Mouse (Mus musculus) myocyte (in vitro differentiated cells): Measurements from ENCODE around the gene March5. TPM values are rescaled to one million over a fixed set of nuclear protein-coding genes. Genes with fewer than 3 reads are reported as not detected.

Experiments
- H3K27me3 ChIP-seq: one replicate; pipeline ENCODE4 v1.6.1; 2011; ENCODE audit not compliant: control insufficient read depth, insufficient read depth, insufficient read length
- H3K36me3 ChIP-seq: one replicate; pipeline ENCODE4 v1.6.1; 2011; ENCODE audit not compliant: control insufficient read depth, insufficient read depth
- H3K4me2 ChIP-seq: one replicate; pipeline ENCODE4 v1.6.1; 2011; ENCODE audit warnings: low read depth, control low read depth
- H3K4me3 ChIP-seq: one replicate; pipeline ENCODE4 v1.5.1; 2011; ENCODE audit warnings: mild to moderate bottlenecking, control low read depth, moderate library complexity
- H3K79me2 ChIP-seq: one replicate; pipeline ENCODE4 v1.6.1; 2011; ENCODE audit not compliant: control insufficient read depth, insufficient read depth
- H3ac ChIP-seq: one replicate; pipeline ENCODE4 v1.6.1; 2011; ENCODE audit not compliant: control insufficient read depth, insufficient read length
- CEBPB ChIP-seq: IDR thresholded peaks from 2 replicates; pipeline ENCODE4 v1.6.1; 2011; ENCODE audit warnings: mild to moderate bottlenecking, moderate library complexity; ENCODE audit not compliant: poor library complexity, insufficient read depth, severe bottlenecking
- E2F4 ChIP-seq: IDR thresholded peaks from one replicate; pipeline ENCODE4 v1.6.1; 2011; ENCODE audit warnings: mild to moderate bottlenecking, control low read depth, moderate library complexity; ENCODE audit not compliant: insufficient read depth
- MAX ChIP-seq: IDR thresholded peaks from one replicate; pipeline ENCODE4 v1.6.1; 2011; ENCODE audit warnings: low read depth, mild to moderate bottlenecking, control low read depth
- MYOD1 ChIP-seq, 3 experiments: IDR thresholded peaks; one replicate each; pipeline ENCODE4 v1.6.1; 2011; ENCODE audit warnings: control low read depth in 2 of 3, low read depth in 2 of 3, mild to moderate bottlenecking in 2 of 3, moderate library complexity in 1 of 3; ENCODE audit not compliant: insufficient read length in 2 of 3, control insufficient read depth in 1 of 3
- MYOG ChIP-seq, 3 experiments: IDR thresholded peaks; one replicate each; pipeline ENCODE4 v1.6.1; 2011; ENCODE audit warnings: control low read depth in 2 of 3, low read depth in 2 of 3, mild to moderate bottlenecking in 2 of 3; ENCODE audit not compliant: insufficient read length in 2 of 3, control insufficient read depth in 1 of 3, insufficient read depth in 1 of 3
- POLR2A ChIP-seq: IDR thresholded peaks from one replicate; pipeline ENCODE4 v1.6.1; 2011; ENCODE audit warnings: low read depth, mild to moderate bottlenecking, control low read depth, moderate library complexity; ENCODE audit not compliant: insufficient read length
- POLR2AphosphoS2 ChIP-seq: IDR thresholded peaks from one replicate; pipeline ENCODE4 v1.6.1; 2011; ENCODE audit warnings: low read depth, control low read depth; ENCODE audit not compliant: insufficient read length
- REST ChIP-seq: IDR thresholded peaks from one replicate; pipeline ENCODE4 v1.6.1; 2011; ENCODE audit warnings: mild to moderate bottlenecking, control low read depth, moderate library complexity; ENCODE audit not compliant: insufficient read depth, insufficient read length
- SRF ChIP-seq: IDR thresholded peaks from one replicate; pipeline ENCODE4 v1.6.1; 2011; ENCODE audit warnings: low read depth; ENCODE audit not compliant: control insufficient read depth, insufficient read length
- TCF12 ChIP-seq: IDR thresholded peaks from one replicate; pipeline ENCODE4 v1.6.1; 2011; ENCODE audit warnings: mild to moderate bottlenecking, control low read depth; ENCODE audit not compliant: poor library complexity, insufficient read depth, severe bottlenecking
- TCF3 ChIP-seq: IDR thresholded peaks from one replicate; pipeline ENCODE4 v1.6.1; 2011; ENCODE audit warnings: low read depth, control low read depth; ENCODE audit not compliant: insufficient read length
- USF1 ChIP-seq: IDR thresholded peaks from one replicate; pipeline ENCODE4 v1.6.1; 2011; ENCODE audit warnings: low read depth, mild to moderate bottlenecking, control low read depth, moderate library complexity
- polyA plus RNA-seq: library from polyadenylated mRNA; unstranded; fragments of >200 nt; fragmentation: generic; extraction: Trizol; gene quantifications from one replicate; pipeline ENCODE4 v1.2.1, GENCODE M21; 2012; ENCODE audit warnings: missing spikeins

Gene March5
- 73.5 TPM for polyA plus RNA-seq

GRCm38 (mm10) chr19:37207303-37208175, at the start of gene March5:
Gene March5 (plus strand): TSS chr19:37207543.
- peak within 1 kb of the TSS; percentile 59 for H3K4me3 ChIP-seq
- H3K27me3 ChIP-seq, result no peaks in the 10 kb centered on the region
- peak within 1 kb of the TSS; percentile 49 for H3ac ChIP-seq
- H3K36me3 ChIP-seq, result peaks cover 9% of the 10 kb centered on the region
- H3K79me2 ChIP-seq, result peaks cover 41% of the 10 kb centered on the region
- H3K4me2 ChIP-seq, result peak within 1 kb of the TSS; percentile 99
- TF ChIP-seq MYOD1 (IDR thresholded peaks at IDR 0.05; ENCODE audit: control insufficient read depth in 1 of 3, insufficient read length in 2 of 3, low read depth in 2 of 3) (no peak), TCF12 (no peak), POLR2A (peak; percentile 72), CEBPB (no peak), REST (no peak), MAX (no peak), E2F4 (no peak), USF1 (no peak), SRF (no peak), TCF3 (no peak), MYOG (IDR thresholded peaks at IDR 0.05; ENCODE audit: control insufficient read depth in 1 of 3, insufficient read depth in 1 of 3, insufficient read length in 2 of 3, low read depth in 2 of 3) (peak in 1 of 3 experiments; percentile 4), POLR2AphosphoS2 (peak; percentile 68)

GRCm38 (mm10) chr19:37172096-37172495, 35.2 kb upstream of the March5 start:
- Histone ChIP-seq H3K79me2 (no peaks in the 10 kb centered on the region), H3K4me2 (no peak overlapping the region), H3ac (no peak overlapping the region), H3K27me3 (no peaks in the 10 kb centered on the region), H3K4me3 (no peak overlapping the region), H3K36me3 (no peaks in the 10 kb centered on the region)
- TF ChIP-seq USF1 (no peak), CEBPB (no peak), SRF (no peak), POLR2A (no peak), POLR2AphosphoS2 (no peak), E2F4 (no peak), TCF12 (no peak), MAX (no peak), REST (no peak), MYOD1 (IDR thresholded peaks at IDR 0.05; ENCODE audit: control insufficient read depth in 1 of 3, insufficient read length in 2 of 3, low read depth in 2 of 3) (no peak), TCF3 (no peak), MYOG (IDR thresholded peaks at IDR 0.05; ENCODE audit: control insufficient read depth in 1 of 3, insufficient read depth in 1 of 3, insufficient read length in 2 of 3, low read depth in 2 of 3) (no peak)

GRCm38 (mm10) chr19:37172566-37173130, 34.7 kb upstream of the March5 start:
- peak overlapping the region; percentile 26 for H3K4me2 ChIP-seq
- H3K4me3 ChIP-seq, result no peak overlapping the region

DNA sequence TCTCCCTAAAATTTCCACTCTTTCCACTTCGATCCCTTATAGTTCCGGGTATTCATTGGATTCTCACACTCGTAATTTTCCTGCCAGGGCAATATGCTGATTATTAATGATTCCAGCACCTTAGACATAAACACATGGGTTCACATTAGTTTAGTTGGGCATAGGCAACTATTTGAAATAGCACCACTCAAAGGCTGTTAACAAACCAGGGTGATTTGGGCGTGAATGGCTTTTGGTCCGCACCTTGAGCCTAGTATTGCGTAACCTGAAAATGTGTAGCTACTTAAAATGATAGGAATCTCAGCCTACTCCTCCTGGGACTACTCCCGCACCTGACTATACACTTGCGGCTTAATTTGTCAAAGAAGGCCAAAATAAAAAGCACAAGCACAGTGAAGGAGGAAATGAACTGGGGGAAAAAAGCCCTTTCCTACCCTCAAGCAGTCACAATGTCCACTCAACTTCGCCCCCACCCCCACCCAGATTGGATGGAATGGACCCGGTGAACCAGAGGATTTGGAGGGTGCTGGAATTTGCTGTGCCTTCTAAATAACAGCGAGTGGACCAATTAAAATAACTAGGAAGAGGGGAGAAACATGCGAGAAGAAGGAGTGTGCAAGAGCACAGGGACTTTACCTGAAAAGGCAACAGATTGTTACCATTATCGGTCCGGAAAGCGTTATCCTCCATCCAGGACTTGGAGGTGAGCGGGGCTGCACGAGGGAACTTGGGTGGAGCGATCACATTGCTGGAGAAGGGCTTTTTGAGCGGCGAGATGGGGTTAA, 33.8 kb upstream of the March5 start:
- Histone ChIP-seq H3K4me2 (peak overlapping the region; percentile 91), H3K36me3 (no peaks in the 10 kb centered on the region), H3K79me2 (no peaks in the 10 kb centered on the region), H3ac (peak overlapping the region; percentile 23), H3K4me3 (peak overlapping the region; percentile 70), H3K27me3 (no peaks in the 10 kb centered on the region)
- no peak for TF ChIP-seq E2F4
- 0 out of 2 replicates have a peak, but pooled peaks have one; percentile 22 for TF ChIP-seq CEBPB
- no peak for TF ChIP-seq POLR2AphosphoS2
- no peak for TF ChIP-seq TCF3
- no peak for TF ChIP-seq TCF12
- TF ChIP-seq USF1, result no peak
- no peak for TF ChIP-seq REST

More at GRCm38 (mm10) chr19:37172566-37173130, 34.7 kb upstream of the March5 start:
- no peaks in the 10 kb centered on the region for H3K36me3 ChIP-seq
- no peaks in the 10 kb centered on the region for H3K27me3 ChIP-seq
- TF ChIP-seq POLR2AphosphoS2, result no peak
- TF ChIP-seq TCF12, result no peak
- TF ChIP-seq MYOG (IDR thresholded peaks at IDR 0.05; ENCODE audit: control insufficient read depth in 1 of 3, insufficient read depth in 1 of 3, insufficient read length in 2 of 3, low read depth in 2 of 3), result no peak
- no peak for TF ChIP-seq USF1
- TF ChIP-seq POLR2A, result no peak
- TF ChIP-seq SRF, result no peak
- TF ChIP-seq TCF3, result no peak
- no peak for TF ChIP-seq MYOD1 (IDR thresholded peaks at IDR 0.05; ENCODE audit: control insufficient read depth in 1 of 3, insufficient read length in 2 of 3, low read depth in 2 of 3)
- TF ChIP-seq REST, result no peak
- TF ChIP-seq E2F4, result no peak
- no peak for TF ChIP-seq MAX
- no peak for TF ChIP-seq CEBPB
- H3ac ChIP-seq, result no peak overlapping the region
- no peaks in the 10 kb centered on the region for H3K79me2 ChIP-seq
